Comparison of ENCODE assay signal across 8 mouse cellular contexts in the genomic region with DNA sequence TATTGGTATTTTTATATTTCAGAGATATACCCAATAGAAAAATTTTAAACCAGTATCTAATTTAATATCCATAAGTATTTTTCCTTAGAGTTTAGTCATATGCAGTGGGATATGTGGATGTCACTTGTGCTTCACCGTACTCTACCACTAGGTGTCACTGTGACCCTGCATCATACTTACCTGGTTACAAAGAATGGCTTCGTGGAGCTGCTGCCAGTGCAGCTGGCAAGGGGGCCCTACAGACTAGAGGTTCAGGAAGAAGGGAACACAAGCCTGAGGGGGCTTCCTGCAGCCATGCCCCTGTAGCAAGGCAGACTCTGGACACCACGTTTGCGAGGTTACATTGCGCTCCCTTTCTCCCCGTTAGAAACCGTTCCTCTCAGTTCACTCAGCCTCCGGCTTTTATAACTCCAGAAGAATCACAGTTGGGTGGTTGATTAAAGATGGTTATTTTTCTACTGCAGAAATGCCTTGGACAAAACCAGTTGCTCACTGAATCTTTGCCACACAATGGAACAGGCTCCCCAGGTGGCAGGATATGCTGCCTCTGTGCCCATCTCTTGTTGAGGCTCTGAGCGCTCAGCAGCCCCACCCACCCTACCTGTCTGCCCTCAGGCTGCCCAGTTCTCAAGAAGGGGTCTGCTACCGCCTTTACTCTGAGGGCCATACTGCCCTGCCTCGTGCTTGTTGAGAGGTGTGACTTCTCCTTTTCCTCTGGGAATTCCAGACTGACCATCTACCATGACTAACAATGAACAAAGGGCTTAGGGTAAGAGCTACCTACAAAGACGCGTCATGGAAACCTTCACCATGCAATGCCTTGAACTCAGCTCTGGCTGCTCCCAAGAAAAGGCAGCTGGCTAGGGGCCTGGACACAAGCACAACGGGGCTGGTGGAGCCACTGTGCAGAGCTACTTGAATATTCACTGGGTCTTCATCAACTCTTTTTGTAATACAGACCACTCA. TPM values are rescaled to one million over a fixed set of nuclear protein-coding genes. Genes with fewer than 3 reads are reported as not detected.
A peak's percentile ranks its signal among the peaks of the same experiment; 100 is the strongest.
DNase-seq lines count a peak whose midpoint lies in the region; ATAC-seq lines count a peak whose summit lies in the region.

No protein-coding gene starts in this region.

- WGBS in heart, embryonic 11.5 days (ENCODE audit: insufficient replicate concordance), result 59% methylated on average over 14 of the region's 14 CpGs
- WGBS in intestine, embryonic 16.5 days, result 62% methylated on average over 14 of the region's 14 CpGs
- WGBS in midbrain, embryonic 14.5 days, result 55% methylated on average over 14 of the region's 14 CpGs

- no peak overlapping the region for H3K4me3 ChIP-seq in heart, embryonic 11.5 days (ENCODE audit: low read depth, low read length)
- no peak overlapping the region for H3K4me3 ChIP-seq in intestine, embryonic 16.5 days (ENCODE audit: low read length)
- no peak overlapping the region for H3K4me3 ChIP-seq in midbrain, embryonic 14.5 days (replicated peaks; ENCODE audit: low read depth, low read length)

- peak; percentile 96 for DNase-seq in heart, adult 11 months
- DNase-seq in cerebellum, adult 9-11 months, result peak; percentile 62
- peak; percentile 71 to 86 for DNase-seq in frontal cortex, postnatal 36 days (ENCODE audit: low spot score in 2 of 2)
- DNase-seq in left cerebral cortex, postnatal 4 days, result peak; percentile 78
- peak; percentile 92 for DNase-seq in midbrain, embryonic 14.5 days
- peak; percentile 23 for DNase-seq in spleen, adult 12 weeks (ENCODE audit: low spot score)

- no peak for ATAC-seq in heart, embryonic 11.5 days (replicated peaks; ENCODE audit: insufficient number of reproducible peaks, low FRiP score, low TSS enrichment)
- peak; percentile 69; the same call in 1 of the 2 replicates for ATAC-seq in intestine, embryonic 16.5 days
- peak; percentile 48; the same call in 1 of the 2 replicates for ATAC-seq in midbrain, embryonic 14.5 days (ENCODE audit: low FRiP score, low TSS enrichment)

- H3K27me3 ChIP-seq in heart, embryonic 11.5 days (ENCODE audit: control insufficient read depth, insufficient read depth, low read length), result no peaks in the 10 kb centered on the region
- no peaks in the 10 kb centered on the region for H3K27me3 ChIP-seq in intestine, embryonic 16.5 days (replicated peaks; ENCODE audit: control insufficient read depth, insufficient read depth, low read length)
- H3K27me3 ChIP-seq in midbrain, embryonic 14.5 days (ENCODE audit: control insufficient read depth, insufficient read depth, low read length), result no peaks in the 10 kb centered on the region

- H3K4me2 ChIP-seq in heart, embryonic 11.5 days, result no peak overlapping the region
- H3K4me2 ChIP-seq in intestine, embryonic 16.5 days (ENCODE audit: low read depth, low read length), result no peak overlapping the region
- no peak overlapping the region for H3K4me2 ChIP-seq in midbrain, embryonic 14.5 days (ENCODE audit: low read length)

- H3K36me3 ChIP-seq in heart, embryonic 11.5 days (ENCODE audit: control insufficient read depth, insufficient read depth, low read length), result peaks cover 7% of the 10 kb centered on the region
- H3K36me3 ChIP-seq in intestine, embryonic 16.5 days (ENCODE audit: control insufficient read depth, insufficient read depth, low read length), result no peaks in the 10 kb centered on the region
- peaks cover 21% of the 10 kb centered on the region for H3K36me3 ChIP-seq in midbrain, embryonic 14.5 days (ENCODE audit: control insufficient read depth, insufficient read depth, low read length)

- no peak overlapping the region for H3K27ac ChIP-seq in heart, embryonic 11.5 days (ENCODE audit: low read depth, low read length)
- no peak overlapping the region for H3K27ac ChIP-seq in intestine, embryonic 16.5 days (ENCODE audit: low read length)
- no peak overlapping the region for H3K27ac ChIP-seq in midbrain, embryonic 14.5 days (replicated peaks; ENCODE audit: low read depth, low read length)

- no peaks in the 10 kb centered on the region for H3K9me3 ChIP-seq in heart, embryonic 11.5 days (replicated peaks; ENCODE audit: control insufficient read depth, low read length)
- H3K9me3 ChIP-seq in intestine, embryonic 16.5 days (ENCODE audit: control insufficient read depth, low read length), result no peaks in the 10 kb centered on the region
- no peaks in the 10 kb centered on the region for H3K9me3 ChIP-seq in midbrain, embryonic 14.5 days (ENCODE audit: control insufficient read depth, low read length)

- no peaks in the 10 kb centered on the region for H3K4me1 ChIP-seq in heart, embryonic 11.5 days (ENCODE audit: control insufficient read depth, insufficient read depth, low read length)
- no peaks in the 10 kb centered on the region for H3K4me1 ChIP-seq in intestine, embryonic 16.5 days (ENCODE audit: control insufficient read depth, insufficient read depth, low read length)
- no peaks in the 10 kb centered on the region for H3K4me1 ChIP-seq in midbrain, embryonic 14.5 days (ENCODE audit: control insufficient read depth, insufficient read depth, low read length)

- intact Hi-C loops in left cerebral cortex, postnatal 4 days (cut with DNase I), result loop anchor here (5.0 kb wide), 1 partner anchor 110 kb away; the partner anchor contains the start of gene Dcaf7

- H3K9ac ChIP-seq in heart, embryonic 11.5 days (ENCODE audit: low read depth, low read length), result no peak overlapping the region
- no peak overlapping the region for H3K9ac ChIP-seq in intestine, embryonic 16.5 days (ENCODE audit: low read depth, low read length)
- no peak overlapping the region for H3K9ac ChIP-seq in midbrain, embryonic 14.5 days (replicated peaks; ENCODE audit: low read length)

RNA-seq across cellular contexts. Expression of gene Cyb561, which starts 25.8 kb away (rescaled TPM):
- 3.5 and 3.7 TPM in 2 replicates for polyA plus RNA-seq in heart, embryonic 11.5 days (2014; fragmentation: Nextera tagmentation; extraction: Ambion mirVana)
- 43.9 and 46.5 TPM in 2 replicates for polyA plus RNA-seq in intestine, embryonic 16.5 days (2015; fragmentation: Nextera tagmentation; extraction: Ambion mirVana)
- 10 to 100 TPM; 36.6 to 38.9 TPM for total RNA-seq in left cerebral cortex, postnatal 4 days (2021)
- polyA plus RNA-seq in midbrain, embryonic 14.5 days (2014; fragmentation: Nextera tagmentation; extraction: Ambion mirVana), result 45.7 and 52.9 TPM in 2 replicates

RNA-seq across cellular contexts. Expression of gene Ace, which starts 40.4 kb away (rescaled TPM):
- 0.52 and 0.59 TPM in 2 replicates for polyA plus RNA-seq in heart, embryonic 11.5 days (2014; fragmentation: Nextera tagmentation; extraction: Ambion mirVana)
- polyA plus RNA-seq in intestine, embryonic 16.5 days (2015; fragmentation: Nextera tagmentation; extraction: Ambion mirVana), result 18.6 and 41.2 TPM in 2 replicates
- total RNA-seq in left cerebral cortex, postnatal 4 days (2021), result 1 to 10 TPM; 8.1 to 9.8 TPM
- 2.9 and 3.6 TPM in 2 replicates for polyA plus RNA-seq in midbrain, embryonic 14.5 days (2014; fragmentation: Nextera tagmentation; extraction: Ambion mirVana)

Comparison
In these comparisons a context has a peak if more than half of its experiments do, and no peak if none do; other contexts are left out.
1. DNase-seq: peak in every context shown above with its lines; median percentile 96 in heart, adult 11 months; 92 in midbrain, embryonic 14.5 days; 78 in frontal cortex, postnatal 36 days; 78 in left cerebral cortex, postnatal 4 days; 62 in cerebellum, adult 9-11 months; 23 in spleen, adult 12 weeks.